14 mouse cellular contexts compared by ENCODE assay signal in the genomic region with DNA sequence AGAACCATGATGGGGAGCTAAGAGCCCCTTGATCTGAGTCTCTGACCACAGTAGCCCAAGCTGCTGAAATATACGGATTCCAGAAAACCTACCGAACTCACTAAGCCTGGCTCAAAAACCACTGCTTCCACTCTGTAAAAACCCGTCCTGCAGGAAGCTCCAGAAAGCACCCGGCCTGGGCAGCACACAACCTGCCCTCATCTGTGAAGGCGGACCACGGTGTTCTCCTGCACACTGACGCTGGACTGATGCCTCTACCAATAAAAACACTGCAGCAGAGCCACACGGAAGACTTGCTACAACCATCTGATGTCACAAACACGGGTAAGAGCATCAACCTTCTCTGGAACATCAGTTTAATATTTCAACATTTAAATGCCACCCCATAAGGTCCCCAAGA.
A peak's percentile ranks its signal among the peaks of the same experiment; 100 is the strongest.
DNase-seq lines count a peak whose midpoint lies in the region; ATAC-seq and TF ChIP-seq lines count a peak whose summit lies in the region.
"Had no signal": no experiment of that assay in that cellular context is flagged by ENCODE, and none has a peak within 500 bp of the region (broad histone marks: within the 10 kb centered on the region; RNA-seq: fewer than 3 reads in every experiment).

No protein-coding gene starts in this region.

- no peak overlapping the region for H3K9ac ChIP-seq in forebrain, embryonic 12.5 days
- no peak overlapping the region for H3K9ac ChIP-seq in forebrain, postnatal 0 days
- no peak overlapping the region for H3K9ac ChIP-seq in kidney, embryonic 14.5 days (ENCODE audit: low read depth, low read length)
- H3K9ac ChIP-seq in limb, embryonic 15.5 days = no peak overlapping the region
- H3K9ac ChIP-seq: liver, embryonic 15.5 days; midbrain, embryonic 13.5 days; stomach, embryonic 15.5 days had no signal

- 0 out of 2 replicates have a peak overlapping the region, but pooled peaks have one; percentile 42 for H3K27ac ChIP-seq in forebrain, embryonic 12.5 days
- no peak overlapping the region for H3K27ac ChIP-seq in forebrain, postnatal 0 days (ENCODE audit: low read depth, low read length)
- H3K27ac ChIP-seq in kidney, embryonic 14.5 days (ENCODE audit: low read depth, low read length) = peak overlapping the region; percentile 71; the same call in 1 of the 2 replicates
- H3K27ac ChIP-seq in limb, embryonic 15.5 days = peak overlapping the region; percentile 86
- H3K27ac ChIP-seq: liver, embryonic 15.5 days; midbrain, embryonic 13.5 days had no signal

- H3K27me3 ChIP-seq in forebrain, embryonic 12.5 days = no peaks in the 10 kb centered on the region
- H3K27me3 ChIP-seq in forebrain, postnatal 0 days (ENCODE audit: insufficient read depth, low read length) = no peaks in the 10 kb centered on the region
- no peaks in the 10 kb centered on the region for H3K27me3 ChIP-seq in kidney, embryonic 14.5 days (ENCODE audit: control insufficient read depth, insufficient read depth, low read length)
- no peaks in the 10 kb centered on the region for H3K27me3 ChIP-seq in limb, embryonic 15.5 days
- H3K27me3 ChIP-seq: liver, embryonic 15.5 days; midbrain, embryonic 13.5 days; stomach, embryonic 15.5 days had no signal

- 89% methylated on average over 9 of the region's 9 CpGs for WGBS in forebrain, embryonic 12.5 days
- WGBS in forebrain, postnatal 0 days = 86% methylated on average over 9 of the region's 9 CpGs
- WGBS in kidney, embryonic 14.5 days = 65% methylated on average over 9 of the region's 9 CpGs
- 37% methylated on average over 9 of the region's 9 CpGs for WGBS in limb, embryonic 15.5 days

- ATAC-seq in forebrain, embryonic 12.5 days (ENCODE audit: low FRiP score) = no peak
- ATAC-seq in forebrain, postnatal 0 days = no peak
- no peak for ATAC-seq in kidney, embryonic 14.5 days (ENCODE audit: low FRiP score, low TSS enrichment)
- ATAC-seq in limb, embryonic 15.5 days (ENCODE audit: insufficient number of reproducible peaks, low FRiP score, low TSS enrichment, low read depth) = no peak
- ATAC-seq: CD4-positive, CD25-positive, alpha-beta regulatory T cell, adult 4 months; midbrain, embryonic 13.5 days had no signal

- no peak for TF ChIP-seq CTCF in forebrain, postnatal 0 days (IDR thresholded peaks at IDR 0.05; ENCODE audit: low read depth)

- H3K4me3 ChIP-seq in forebrain, embryonic 12.5 days (replicated peaks) = no peak overlapping the region
- no peak overlapping the region for H3K4me3 ChIP-seq in forebrain, postnatal 0 days (ENCODE audit: low read depth, low read length)
- no peak overlapping the region for H3K4me3 ChIP-seq in kidney, embryonic 14.5 days (ENCODE audit: low read length)
- H3K4me3 ChIP-seq in limb, embryonic 15.5 days = no peak overlapping the region
- H3K4me3 ChIP-seq: liver, embryonic 15.5 days; midbrain, embryonic 13.5 days; myocyte; stomach, embryonic 15.5 days had no signal

- peaks cover 88% of the 10 kb centered on the region for H3K4me1 ChIP-seq in forebrain, embryonic 12.5 days
- peaks cover 42% of the 10 kb centered on the region for H3K4me1 ChIP-seq in forebrain, postnatal 0 days (ENCODE audit: insufficient read depth)
- peaks cover 36% of the 10 kb centered on the region for H3K4me1 ChIP-seq in kidney, embryonic 14.5 days (ENCODE audit: control insufficient read depth, insufficient read depth, low read length)
- peaks cover 73% of the 10 kb centered on the region for H3K4me1 ChIP-seq in limb, embryonic 15.5 days

- peaks cover 13% of the 10 kb centered on the region for H3K36me3 ChIP-seq in forebrain, embryonic 12.5 days (replicated peaks)
- no peaks in the 10 kb centered on the region; the same call in 1 of the 2 replicates for H3K36me3 ChIP-seq in forebrain, postnatal 0 days (ENCODE audit: insufficient read depth)
- peaks cover 3% of the 10 kb centered on the region; the same call in 1 of the 2 replicates for H3K36me3 ChIP-seq in kidney, embryonic 14.5 days (ENCODE audit: control insufficient read depth, insufficient read depth, low read length)
- H3K36me3 ChIP-seq in limb, embryonic 15.5 days = peaks cover 4% of the 10 kb centered on the region; the same call in 1 of the 2 replicates
- H3K36me3 ChIP-seq: stomach, embryonic 15.5 days had no signal

- H3K9me3 ChIP-seq in forebrain, embryonic 12.5 days = no peaks in the 10 kb centered on the region
- H3K9me3 ChIP-seq in forebrain, postnatal 0 days (ENCODE audit: low read length) = no peaks in the 10 kb centered on the region
- H3K9me3 ChIP-seq in kidney, embryonic 14.5 days (ENCODE audit: control insufficient read depth, low read length) = no peaks in the 10 kb centered on the region
- no peaks in the 10 kb centered on the region for H3K9me3 ChIP-seq in limb, embryonic 15.5 days
- H3K9me3 ChIP-seq: liver, embryonic 15.5 days; midbrain, embryonic 13.5 days; stomach, embryonic 15.5 days had no signal

- no peak for DNase-seq in forebrain, postnatal 0 days
- no peak for DNase-seq in kidney, adult 11 months
- DNase-seq in urinary bladder, postnatal 14 days (ENCODE audit: low spot score) = peak; percentile 69
- no peak for DNase-seq in urinary bladder, adult 2 months (ENCODE audit: low spot score)
- no peak for DNase-seq in ovary, postnatal 14 days (ENCODE audit: low spot score)
- DNase-seq: spleen, adult 18-20 months had no signal

- H3K4me2 ChIP-seq in forebrain, embryonic 12.5 days = no peak overlapping the region
- H3K4me2 ChIP-seq in forebrain, postnatal 0 days (ENCODE audit: low read depth) = no peak overlapping the region
- H3K4me2 ChIP-seq in kidney, embryonic 14.5 days (replicated peaks; ENCODE audit: low read depth, low read length) = no peak overlapping the region
- no peak overlapping the region for H3K4me2 ChIP-seq in limb, embryonic 15.5 days
- H3K4me2 ChIP-seq: liver, embryonic 15.5 days; midbrain, embryonic 13.5 days; stomach, embryonic 15.5 days had no signal
